Mouse (Mus musculus): Measurements from ENCODE around the gene Lctl. TPM values are rescaled to one million over a fixed set of nuclear protein-coding genes. Genes with fewer than 3 reads are reported as not detected.

Gene Lctl
- total and polyA plus RNA-seq, 2 experiments from 2014 or later, result not detected

- peak; percentile 65 for TF ChIP-seq CTCF (IDR thresholded peaks at IDR 0.05)
- Histone ChIP-seq H3K4me1 (ENCODE audit: insufficient read depth, low read length) (no peaks in the 10 kb centered on the region; the same call in 1 of the 2 replicates), H3K9me3 (ENCODE audit: low read length) (no peaks in the 10 kb centered on the region), H3K36me3 (ENCODE audit: insufficient read depth, low read length) (peaks cover 30% of the 10 kb centered on the region), H3K27ac (ENCODE audit: low read depth, low read length) (peak within 1 kb of the TSS; percentile 68), H3K27me3 (ENCODE audit: insufficient read depth, low read length) (no peaks in the 10 kb centered on the region), H3K4me2 (ENCODE audit: low read depth, low read length, poor library complexity, severe bottlenecking) (peak within 1 kb of the TSS; percentile 81), H3K4me3 (ENCODE audit: low read depth, low read length) (peak within 1 kb of the TSS; percentile 61), H3K9ac (replicated peaks; ENCODE audit: low read length, poor library complexity, severe bottlenecking) (peak within 1 kb of the TSS; percentile 59)
- ATAC-seq (ENCODE audit: low FRiP score) (peak; percentile 85), DNase-seq (ENCODE audit: low spot score) (peak; percentile 91)
- under 1% methylated on average over 42 of the region's 42 CpGs for WGBS
These were observed 56.1 kb downstream of the Lctl start, which contains the start of the genes Zwilch and Rpl4 for GRCm38 (mm10) chr9:64172816-64173665. Zwilch (minus strand) TSS chr9:64173104. Rpl4 (plus strand) TSS chr9:64173375.

GRCm38 (mm10) chr9:64173666-64174220, 56.8 kb downstream of the Lctl start:
- ATAC-seq (ENCODE audit: low FRiP score), result no peak
- peak overlapping the region; percentile 59 for H3K9ac ChIP-seq (replicated peaks; ENCODE audit: low read length, poor library complexity, severe bottlenecking)
- H3K4me3 ChIP-seq (ENCODE audit: low read depth, low read length), result peak overlapping the region; percentile 61
- no peak for DNase-seq (ENCODE audit: low spot score)
- H3K9me3 ChIP-seq (ENCODE audit: low read length), result no peaks in the 10 kb centered on the region
- H3K27me3 ChIP-seq (ENCODE audit: insufficient read depth, low read length), result no peaks in the 10 kb centered on the region
- under 1% methylated on average over 16 of the region's 16 CpGs for WGBS
- H3K27ac ChIP-seq (ENCODE audit: low read depth, low read length), result peak overlapping the region; percentile 68
- no peaks in the 10 kb centered on the region; the same call in 1 of the 2 replicates for H3K4me1 ChIP-seq (ENCODE audit: insufficient read depth, low read length)
- TF ChIP-seq CTCF (IDR thresholded peaks at IDR 0.05), result no peak
- peaks cover 35% of the 10 kb centered on the region for H3K36me3 ChIP-seq (ENCODE audit: insufficient read depth, low read length)
- H3K4me2 ChIP-seq (ENCODE audit: low read depth, low read length, poor library complexity, severe bottlenecking), result peak overlapping the region; percentile 75

- TF ChIP-seq CTCF (IDR thresholded peaks at IDR 0.05), result no peak
- Histone ChIP-seq H3K27me3 (ENCODE audit: insufficient read depth, low read length) (no peaks in the 10 kb centered on the region), H3K9me3 (ENCODE audit: low read length) (no peaks in the 10 kb centered on the region), H3K4me2 (ENCODE audit: low read depth, low read length, poor library complexity, severe bottlenecking) (peak overlapping the region; percentile 75), H3K36me3 (ENCODE audit: insufficient read depth, low read length) (peaks cover 36% of the 10 kb centered on the region), H3K9ac (replicated peaks; ENCODE audit: low read length, poor library complexity, severe bottlenecking) (0 out of 2 replicates have a peak overlapping the region, but pooled peaks have one; percentile 59), H3K4me1 (ENCODE audit: insufficient read depth, low read length) (no peaks in the 10 kb centered on the region; the same call in 1 of the 2 replicates), H3K27ac (ENCODE audit: low read depth, low read length) (no peak overlapping the region), H3K4me3 (ENCODE audit: low read depth, low read length) (peak overlapping the region; percentile 61)
- no peak for ATAC-seq (ENCODE audit: low FRiP score)
- DNase-seq (ENCODE audit: low spot score), result no peak
These were observed 57.4 kb downstream of the Lctl start for GRCm38 (mm10) chr9:64174341-64174740.

- TF ChIP-seq CTCF (IDR thresholded peaks at IDR 0.05), result no peak
- Histone ChIP-seq H3K9me3 (ENCODE audit: low read length) (no peaks in the 10 kb centered on the region), H3K27me3 (ENCODE audit: insufficient read depth, low read length) (no peaks in the 10 kb centered on the region), H3K4me3 (ENCODE audit: low read depth, low read length) (peak overlapping the region; percentile 61), H3K4me1 (ENCODE audit: insufficient read depth, low read length) (peaks cover 2% of the 10 kb centered on the region; the same call in 1 of the 2 replicates), H3K27ac (ENCODE audit: low read depth, low read length) (no peak overlapping the region), H3K4me2 (ENCODE audit: low read depth, low read length, poor library complexity, severe bottlenecking) (peak overlapping the region; percentile 75), H3K9ac (replicated peaks; ENCODE audit: low read length, poor library complexity, severe bottlenecking) (no peak overlapping the region), H3K36me3 (ENCODE audit: insufficient read depth, low read length) (peaks cover 36% of the 10 kb centered on the region)
- WGBS, result 73% methylated on average over 8 of the region's 8 CpGs
- DNase-seq (ENCODE audit: low spot score), result no peak
- ATAC-seq (ENCODE audit: low FRiP score), result no peak
These were observed 57.8 kb downstream of the Lctl start for GRCm38 (mm10) chr9:64174766-64175165.

- H3K9me3 ChIP-seq (ENCODE audit: low read length), result no peaks in the 10 kb centered on the region
- ATAC-seq (ENCODE audit: low FRiP score) (no peak), DNase-seq (ENCODE audit: low spot score) (no peak)
- H3K27me3 ChIP-seq (ENCODE audit: insufficient read depth, low read length), result no peaks in the 10 kb centered on the region
- TF ChIP-seq CTCF (IDR thresholded peaks at IDR 0.05), result no peak
- H3K4me3 ChIP-seq (ENCODE audit: low read depth, low read length), result no peak overlapping the region
- H3K4me2 ChIP-seq (ENCODE audit: low read depth, low read length, poor library complexity, severe bottlenecking), result no peak overlapping the region
- 89% methylated on average over 11 of the region's 11 CpGs for WGBS
- H3K36me3 ChIP-seq (ENCODE audit: insufficient read depth, low read length), result peaks cover 36% of the 10 kb centered on the region
- H3K27ac ChIP-seq (ENCODE audit: low read depth, low read length), result no peak overlapping the region
- H3K4me1 ChIP-seq (ENCODE audit: insufficient read depth, low read length), result peaks cover 6% of the 10 kb centered on the region; the same call in 1 of the 2 replicates
- H3K9ac ChIP-seq (replicated peaks; ENCODE audit: low read length, poor library complexity, severe bottlenecking), result no peak overlapping the region
These were observed 58.4 kb downstream of the Lctl start for GRCm38 (mm10) chr9:64175378-64175777.

GRCm38 (mm10) chr9:64178610-64178973, 61.6 kb downstream of the Lctl start:
- no peaks in the 10 kb centered on the region for H3K27me3 ChIP-seq (ENCODE audit: insufficient read depth, low read length)
- ATAC-seq (ENCODE audit: low FRiP score) (peak; percentile 68), DNase-seq (ENCODE audit: low spot score) (peak; percentile 63)
- H3K4me3 ChIP-seq (ENCODE audit: low read depth, low read length), result peak overlapping the region; percentile 53; the same call in 1 of the 2 replicates
- no peak overlapping the region for H3K9ac ChIP-seq (replicated peaks; ENCODE audit: low read length, poor library complexity, severe bottlenecking)
- H3K4me1 ChIP-seq (ENCODE audit: insufficient read depth, low read length), result peaks cover 6% of the 10 kb centered on the region; the same call in 1 of the 2 replicates
- TF ChIP-seq CTCF (IDR thresholded peaks at IDR 0.05), result peak; percentile 61
- H3K9me3 ChIP-seq (ENCODE audit: low read length), result no peaks in the 10 kb centered on the region
- peaks cover 49% of the 10 kb centered on the region for H3K36me3 ChIP-seq (ENCODE audit: insufficient read depth, low read length)
- H3K4me2 ChIP-seq (ENCODE audit: low read depth, low read length, poor library complexity, severe bottlenecking), result peak overlapping the region; percentile 54
- peak overlapping the region; percentile 82 for H3K27ac ChIP-seq (ENCODE audit: low read depth, low read length)
- WGBS, result 36% methylated on average over 3 of the region's 3 CpGs
